Comparison of ENCODE assay signal across 12 mouse cellular contexts in the genomic region with DNA sequence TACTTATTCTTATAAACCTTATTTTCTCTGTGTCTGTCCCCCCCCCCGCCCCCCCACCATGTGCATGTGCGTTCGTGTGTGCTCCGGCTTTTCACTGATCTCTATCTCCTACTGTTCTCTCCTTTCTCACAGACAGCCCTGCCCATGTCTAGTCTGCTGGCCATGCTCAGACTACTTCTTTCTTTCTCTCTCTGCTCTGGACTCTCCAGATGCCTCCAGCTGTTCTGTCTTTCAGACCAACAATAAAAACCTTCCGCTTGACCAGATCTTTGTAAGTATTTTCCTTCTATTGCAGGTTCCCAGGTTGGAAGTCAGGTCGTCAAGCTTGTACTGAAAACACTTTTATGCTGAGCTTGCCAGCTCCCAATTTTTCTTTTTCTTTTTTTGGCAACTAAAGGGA.
"Had no signal": no experiment of that assay in that cellular context is flagged by ENCODE, and none has a peak within 500 bp of the region (broad histone marks: within the 10 kb centered on the region; RNA-seq: fewer than 3 reads in every experiment).

No protein-coding gene starts in this region.

- H3K9me3 ChIP-seq: liver, embryonic 13.5 days; neural tube, embryonic 15.5 days had no signal

- H3K36me3 ChIP-seq: limb, embryonic 12.5 days; liver, embryonic 13.5 days; neural tube, embryonic 15.5 days had no signal

- H3K4me1 ChIP-seq: neural tube, embryonic 15.5 days had no signal

- H3K27me3 ChIP-seq: limb, embryonic 12.5 days; liver, embryonic 13.5 days; neural tube, embryonic 15.5 days had no signal

- H3K27ac ChIP-seq: limb, embryonic 12.5 days; liver, embryonic 13.5 days; neural tube, embryonic 15.5 days had no signal

- ATAC-seq: hindbrain, embryonic 16.5 days; inflammation-experienced regulatory T-cells, adult 6 months had no signal

- DNase-seq: layer of hippocampus, postnatal 36 days; liver; liver, embryonic 13.5 days; lung, adult 18-20 months; midbrain, embryonic 14.5 days; right cerebral cortex, adult 18-20 months; thymus, adult 2 months had no signal

- H3K4me2 ChIP-seq: limb, embryonic 12.5 days; liver, embryonic 13.5 days; neural tube, embryonic 15.5 days had no signal

- H3K9ac ChIP-seq: limb, embryonic 12.5 days; liver, embryonic 13.5 days; neural tube, embryonic 15.5 days had no signal

- H3K4me3 ChIP-seq: limb, embryonic 12.5 days; liver, embryonic 13.5 days; myocyte; neural tube, embryonic 15.5 days had no signal
